Mouse (Mus musculus) thymus, adult 2 months (tissue): Measurements from ENCODE around the gene 4921524J17Rik.

Experiments used
- CTCF ChIP-seq: fragments of 200-500 bp; IDR thresholded peaks from 2 replicates; pipeline ENCODE4 v1.5.1; 2012; ENCODE audit warnings: mild to moderate bottlenecking, control low read depth, low read length, moderate library complexity, borderline replicate concordance; ENCODE audit not compliant: control insufficient read depth, poor library complexity, insufficient read depth; ENCODE audit errors: extremely low read depth
- POLR2A ChIP-seq: fragments of 200-500 bp; IDR thresholded peaks from 2 replicates; pipeline ENCODE4 v1.6.1; 2012; ENCODE audit warnings: mild to moderate bottlenecking, low read length, control low read depth, moderate library complexity; ENCODE audit not compliant: control insufficient read depth, poor library complexity, insufficient read depth; ENCODE audit errors: extremely low read depth

DNA sequence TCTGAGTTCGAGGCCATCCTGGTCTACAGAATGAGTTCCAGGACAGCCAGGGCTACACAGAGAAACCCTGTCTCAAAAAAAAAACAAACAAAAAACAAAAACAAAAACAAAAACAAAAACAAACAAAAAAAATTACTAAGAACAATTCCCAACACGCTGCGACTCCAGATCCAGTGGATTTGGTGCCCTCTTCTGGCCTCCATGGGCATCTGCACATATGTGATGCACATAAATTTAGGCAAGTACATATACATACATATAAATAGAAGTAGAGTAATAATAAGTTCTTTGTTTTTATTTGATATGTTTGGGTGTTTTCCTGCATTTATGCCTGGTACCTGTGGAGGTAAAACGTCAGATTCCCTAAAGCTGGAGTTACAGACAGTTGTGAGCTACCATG is 34.1 kb downstream of the 4921524J17Rik start:
- TF ChIP-seq CTCF (no peak), POLR2A (no peak)
